23 mouse cellular contexts compared by ENCODE assay signal in genomic region chr7:131958705-131959104, GRCm38 (mm10). TPM values are rescaled to one million over a fixed set of nuclear protein-coding genes. Genes with fewer than 3 reads are reported as not detected.
"Had no signal": no experiment of that assay in that cellular context is flagged by ENCODE, and none has a peak within 500 bp of the region (broad histone marks: within the 10 kb centered on the region; RNA-seq: fewer than 3 reads in every experiment).

No protein-coding gene starts in this region.

- H3K27me3 ChIP-seq: midbrain, embryonic 12.5 days; neural tube, embryonic 13.5 days; neural tube, embryonic 15.5 days had no signal

- DNase-seq: lung, adult 18-20 months; lung, embryonic 14.5 days; lung, postnatal 10 days; lung, postnatal 4 days; midbrain, embryonic 14.5 days; retina, postnatal 1 day; right cerebral cortex, adult 18-20 months; right cerebral cortex, postnatal 25 days; right cerebral cortex, postnatal 4 days; spleen, adult 18-20 months; thymus, adult 2 months; thymus, postnatal 25 days; thymus, postnatal 4 days had no signal

- H3K27ac ChIP-seq: midbrain, embryonic 12.5 days; neural tube, embryonic 13.5 days; neural tube, embryonic 15.5 days had no signal

- H3K9ac ChIP-seq: lung, embryonic 14.5 days; midbrain, embryonic 12.5 days; neural tube, embryonic 13.5 days; neural tube, embryonic 15.5 days had no signal

- H3K4me3 ChIP-seq: midbrain, embryonic 12.5 days; myocyte; neural tube, embryonic 13.5 days; neural tube, embryonic 15.5 days had no signal

- H3K36me3 ChIP-seq: midbrain, embryonic 12.5 days; neural tube, embryonic 13.5 days; neural tube, embryonic 15.5 days had no signal

- H3K4me2 ChIP-seq: lung, embryonic 14.5 days; midbrain, embryonic 12.5 days; neural tube, embryonic 13.5 days; neural tube, embryonic 15.5 days had no signal

- ATAC-seq: midbrain, embryonic 16.5 days had no signal

- H3K9me3 ChIP-seq: midbrain, embryonic 12.5 days; neural tube, embryonic 13.5 days; neural tube, embryonic 15.5 days had no signal

- H3K4me1 ChIP-seq: midbrain, embryonic 12.5 days; neural tube, embryonic 15.5 days had no signal

RNA-seq across cellular contexts. Expression of gene Gpr26, which starts 7.6 kb away (rescaled TPM):
- polyA plus RNA-seq: liver, embryonic 16.5 days; lung, embryonic 14.5 days; lung, embryonic 16.5 days; myocyte; small intestine, adult 2 months; stomach, embryonic 14.5 days; stomach, embryonic 16.5 days had no signal
